Mouse (Mus musculus): ENCODE results near the gene Stk38.
"Not testable (repeated sequence)": the region's sequence is repeated elsewhere in the genome, so short reads cannot be mapped to it uniquely, and the experiment has no call there.

Gene Stk38

GRCm38 (mm10) chr17:29039351-29039750 is 31.6 kb upstream of the Stk38 start:
- DNase-seq (ENCODE audit: low read depth in 1 of 2, low spot score in 2 of 2), result no peak

- DNase-seq (ENCODE audit: low read depth in 1 of 2, low spot score in 2 of 2), result no peak
Observed at GRCm38 (mm10) chr17:29035506-29035905, 27.7 kb upstream of the Stk38 start.

GRCm38 (mm10) chr17:29034264-29034663 is 26.5 kb upstream of the Stk38 start:
- DNase-seq (ENCODE audit: low read depth in 1 of 2, low spot score in 2 of 2), result no peak

GRCm38 (mm10) chr17:29033569-29034061 is 25.8 kb upstream of the Stk38 start:
- no peak for DNase-seq (ENCODE audit: low read depth in 1 of 2, low spot score in 2 of 2)

- peak; percentile 95 to 97 for DNase-seq (ENCODE audit: low read depth in 1 of 2, low spot score in 2 of 2)
Observed at GRCm38 (mm10) chr17:29032274-29033069, 24.7 kb upstream of the Stk38 start, which contains the start of gene Srsf3. Srsf3 (plus strand) TSS chr17:29032628.

- DNase-seq (ENCODE audit: low read depth in 1 of 2, low spot score in 2 of 2), result no peak
Observed at GRCm38 (mm10) chr17:29031771-29032273, 24.0 kb upstream of the Stk38 start.

- not testable (repeated sequence) for DNase-seq (ENCODE audit: low read depth in 1 of 2, low spot score in 2 of 2)
Observed at GRCm38 (mm10) chr17:29031085-29031711, 23.4 kb upstream of the Stk38 start.

- DNase-seq (ENCODE audit: low read depth in 1 of 2, low spot score in 2 of 2), result no peak
Observed at GRCm38 (mm10) chr17:29030321-29031034, 22.7 kb upstream of the Stk38 start.

GRCm38 (mm10) chr17:29026652-29027356 is 19.0 kb upstream of the Stk38 start:
- no peak for DNase-seq (ENCODE audit: low read depth in 1 of 2, low spot score in 2 of 2)

GRCm38 (mm10) chr17:29024896-29025565 is 17.2 kb upstream of the Stk38 start:
- no peak for DNase-seq (ENCODE audit: low read depth in 1 of 2, low spot score in 2 of 2)

GRCm38 (mm10) chr17:29024047-29024892 is 16.5 kb upstream of the Stk38 start:
- DNase-seq (ENCODE audit: low read depth in 1 of 2, low spot score in 2 of 2), result no peak

- DNase-seq (ENCODE audit: low read depth in 1 of 2, low spot score in 2 of 2), result no peak
Observed at GRCm38 (mm10) chr17:29023346-29023745, 15.6 kb upstream of the Stk38 start.

- no peak for DNase-seq (ENCODE audit: low read depth in 1 of 2, low spot score in 2 of 2)
Observed at GRCm38 (mm10) chr17:29022230-29022819, 14.5 kb upstream of the Stk38 start.

GRCm38 (mm10) chr17:29020444-29020843 is 12.6 kb upstream of the Stk38 start:
- no peak for DNase-seq (ENCODE audit: low read depth in 1 of 2, low spot score in 2 of 2)

GRCm38 (mm10) chr17:29019391-29019790 is 11.6 kb upstream of the Stk38 start:
- DNase-seq (ENCODE audit: low read depth in 1 of 2, low spot score in 2 of 2), result no peak

- no peak for DNase-seq (ENCODE audit: low read depth in 1 of 2, low spot score in 2 of 2)
Observed at GRCm38 (mm10) chr17:29018292-29018984, 10.6 kb upstream of the Stk38 start.

GRCm38 (mm10) chr17:29016705-29017104 is 8.9 kb upstream of the Stk38 start:
- no peak for DNase-seq (ENCODE audit: low read depth in 1 of 2, low spot score in 2 of 2)

- peak in 1 of 2 experiments; percentile 39 for DNase-seq (ENCODE audit: low read depth in 1 of 2, low spot score in 2 of 2)
Observed at GRCm38 (mm10) chr17:29015638-29016037, 7.8 kb upstream of the Stk38 start.

Data from monocyte, adult 2 months (primary cell).